Mouse (Mus musculus) limb, embryonic 14.5 days (tissue): Measurements from ENCODE around the gene E2f4. TPM values are rescaled to one million over a fixed set of nuclear protein-coding genes. Genes with fewer than 3 reads are reported as not detected.
A peak's percentile ranks its signal among the peaks of the same experiment; 100 is the strongest.

Experiments
- ATAC-seq: fragments of 200-750 bp; cut with Nextera tagmentation; 2 replicates; pipeline ENCODE4 v1.8.0; 2017; ENCODE audit warnings: low read depth, moderate number of reproducible peaks, moderate TSS enrichment; ENCODE audit not compliant: low FRiP score
- DNase-seq: peaks from one replicate; pipeline ENCODE4 v3.0.0-alpha.2; 2015; ENCODE audit warnings: low spot score
- H3K27ac ChIP-seq: fragments of 300-500 bp; sonication (generic); replicated peaks from 2 replicates; pipeline ENCODE4 v1.5.1; 2014; ENCODE audit warnings: low read depth, mild to moderate bottlenecking, low read length, moderate library complexity, mixed read lengths
- H3K27me3 ChIP-seq: fragments of 300-500 bp; sonication (generic); 2 replicates; pipeline ENCODE4 v1.6.1; 2014; ENCODE audit warnings: low read length, mixed read lengths; ENCODE audit not compliant: control insufficient read depth, insufficient read depth
- H3K36me3 ChIP-seq: fragments of 300-500 bp; sonication (generic); 2 replicates; pipeline ENCODE4 v1.6.1; 2014; ENCODE audit warnings: mild to moderate bottlenecking, low read length, moderate library complexity, mixed read lengths; ENCODE audit not compliant: control insufficient read depth, insufficient read depth
- H3K4me1 ChIP-seq: fragments of 300-500 bp; sonication (generic); 2 replicates; pipeline ENCODE4 v1.6.1; 2014; ENCODE audit warnings: antibody characterized with exemption, low read length, mixed read lengths; ENCODE audit not compliant: control insufficient read depth, insufficient read depth
- H3K4me2 ChIP-seq: fragments of 300-500 bp; sonication (generic); replicated peaks from 2 replicates; pipeline ENCODE4 v1.6.1; 2014; ENCODE audit warnings: low read depth, mild to moderate bottlenecking, low read length, moderate library complexity; ENCODE audit not compliant: severe bottlenecking
- H3K4me3 ChIP-seq: fragments of 300-500 bp; sonication (generic); replicated peaks from 2 replicates; pipeline ENCODE4 v1.5.1; 2014; ENCODE audit warnings: low read length
- H3K9ac ChIP-seq: fragments of 300-500 bp; sonication (generic); 2 replicates; pipeline ENCODE4 v1.6.1; 2014; ENCODE audit warnings: mild to moderate bottlenecking, low read depth, low read length, moderate library complexity; ENCODE audit not compliant: severe bottlenecking
- H3K9me3 ChIP-seq: fragments of 300-500 bp; sonication (generic); 2 replicates; pipeline ENCODE4 v1.6.1; 2016; ENCODE audit warnings: low read length; ENCODE audit not compliant: control insufficient read depth
- POLR2A ChIP-seq: fragments of 200-500 bp; IDR thresholded peaks from 2 replicates; pipeline ENCODE4 v1.8.0; 2012; ENCODE audit warnings: inconsistent platforms, mild to moderate bottlenecking, moderate library complexity, borderline replicate concordance; ENCODE audit not compliant: insufficient read depth, insufficient read length; ENCODE audit errors: extremely low read depth
- WGBS: fragments of 180-500 bp; shearing (Covaris S2); extraction: QIAGEN DNeasy Blood & Tissue Kit; methylation state at CpG from one replicate; pipeline ENCODE4 v1.1.7; 2014; 5-methylcytosine and 5-hydroxymethylcytosine counted together
- polyA plus RNA-seq, 2 experiments: library from polyadenylated mRNA; depleted of rRNA in 1 of 2; stranded (reverse) in 1 of 2; unstranded in 1 of 2; fragments of >200 nt; fragmentation: Nextera tagmentation in 1 of 2; extraction: Ambion mirVana in 1 of 2; gene quantifications; 2 replicates each; pipeline versions ENCODE4 v1.2.1 to v1.2.3; 2012 to 2014

E2f4 gene
- polyA plus RNA-seq, 2 experiments: 76.2 to 136 TPM

- H3K36me3 ChIP-seq: peaks cover 55% of the 10 kb centered on the region
- no peak for ATAC-seq
Observed at GRCm38 (mm10) chr8:105318662-105319190, 21.3 kb downstream of the E2f4 start.

GRCm38 (mm10) chr8:105323183-105323582 is 25.7 kb downstream of the E2f4 start:
- Histone ChIP-seq H3K4me3 (no peak overlapping the region), H3K9me3 (no peaks in the 10 kb centered on the region), H3K9ac (no peak overlapping the region), H3K4me1 (peaks cover 14% of the 10 kb centered on the region), H3K36me3 (peaks cover 32% of the 10 kb centered on the region), H3K4me2 (no peak overlapping the region), H3K27me3 (no peaks in the 10 kb centered on the region), H3K27ac (no peak overlapping the region)
- WGBS: 91% methylated on average over 4 of the region's 4 CpGs
- ATAC-seq (no peak), DNase-seq (no peak)
- no peak for TF ChIP-seq POLR2A

More at GRCm38 (mm10) chr8:105318662-105319190, 21.3 kb downstream of the E2f4 start:
- DNase-seq: no peak
- Histone ChIP-seq H3K27me3 (no peaks in the 10 kb centered on the region), H3K4me1 (no peaks in the 10 kb centered on the region), H3K4me2 (no peak overlapping the region), H3K27ac (no peak overlapping the region), H3K9ac (no peak overlapping the region), H3K4me3 (no peak overlapping the region), H3K9me3 (no peaks in the 10 kb centered on the region)
- no peak for TF ChIP-seq POLR2A
- WGBS: 80% methylated on average over 11 of the region's 11 CpGs

GRCm38 (mm10) chr8:105325641-105326093 is 28.2 kb downstream of the E2f4 start:
- Histone ChIP-seq H3K4me3 (peak overlapping the region; percentile 86), H3K27me3 (no peaks in the 10 kb centered on the region), H3K9ac (peak overlapping the region; percentile 77), H3K36me3 (peaks cover 42% of the 10 kb centered on the region), H3K9me3 (no peaks in the 10 kb centered on the region), H3K27ac (peak overlapping the region; percentile 58; the same call in 1 of the 2 replicates), H3K4me1 (peaks cover 14% of the 10 kb centered on the region), H3K4me2 (peak overlapping the region; percentile 85)
- DNase-seq (no peak), ATAC-seq (peak; percentile 58)
- WGBS: 2% methylated on average over 12 of the region's 12 CpGs
- TF ChIP-seq POLR2A: no peak

GRCm38 (mm10) chr8:105326141-105326672 is 28.7 kb downstream of the E2f4 start, which contains the start of the genes Lrrc29 and Tmem208:
Gene Lrrc29, minus strand, starts transcription at chr8:105326278.
Gene Tmem208, plus strand, starts transcription at chr8:105326354.
- peak within 1 kb of the TSS; percentile 79 for H3K27ac ChIP-seq
- peak within 1 kb of the TSS; percentile 77 for H3K9ac ChIP-seq
- H3K4me3 ChIP-seq: peak within 1 kb of the TSS; percentile 86
- peaks cover 14% of the 10 kb centered on the region for H3K4me1 ChIP-seq
- H3K27me3 ChIP-seq: no peaks in the 10 kb centered on the region
- H3K4me2 ChIP-seq: peak within 1 kb of the TSS; percentile 87
- peak; percentile 76; the same call in 1 of the 2 replicates for TF ChIP-seq POLR2A
- H3K9me3 ChIP-seq: no peaks in the 10 kb centered on the region
- ATAC-seq: peak; percentile 96
- peaks cover 47% of the 10 kb centered on the region for H3K36me3 ChIP-seq
- under 1% methylated on average over 36 of the region's 36 CpGs for WGBS
- peak; percentile 95 for DNase-seq

GRCm38 (mm10) chr8:105326968-105327367 is 29.5 kb downstream of the E2f4 start:
- ATAC-seq (no peak), DNase-seq (no peak)
- Histone ChIP-seq H3K27me3 (no peaks in the 10 kb centered on the region), H3K9ac (peak overlapping the region; percentile 77), H3K4me2 (peak overlapping the region; percentile 87), H3K36me3 (peaks cover 48% of the 10 kb centered on the region), H3K9me3 (no peaks in the 10 kb centered on the region), H3K27ac (peak overlapping the region; percentile 79; the same call in 1 of the 2 replicates), H3K4me1 (peaks cover 14% of the 10 kb centered on the region), H3K4me3 (peak overlapping the region; percentile 86)
- WGBS: 37% methylated on average over 6 of the region's 6 CpGs
- no peak for TF ChIP-seq POLR2A
